Mouse (Mus musculus) kidney, adult 11 months (tissue): ENCODE measurements around the gene Actr10.
A peak's percentile ranks its signal among the peaks of the same experiment; 100 is the strongest.

Experiments
- DNase-seq: peaks from one replicate; pipeline ENCODE4 v3.0.0; 2022

Actr10 gene

DNA sequence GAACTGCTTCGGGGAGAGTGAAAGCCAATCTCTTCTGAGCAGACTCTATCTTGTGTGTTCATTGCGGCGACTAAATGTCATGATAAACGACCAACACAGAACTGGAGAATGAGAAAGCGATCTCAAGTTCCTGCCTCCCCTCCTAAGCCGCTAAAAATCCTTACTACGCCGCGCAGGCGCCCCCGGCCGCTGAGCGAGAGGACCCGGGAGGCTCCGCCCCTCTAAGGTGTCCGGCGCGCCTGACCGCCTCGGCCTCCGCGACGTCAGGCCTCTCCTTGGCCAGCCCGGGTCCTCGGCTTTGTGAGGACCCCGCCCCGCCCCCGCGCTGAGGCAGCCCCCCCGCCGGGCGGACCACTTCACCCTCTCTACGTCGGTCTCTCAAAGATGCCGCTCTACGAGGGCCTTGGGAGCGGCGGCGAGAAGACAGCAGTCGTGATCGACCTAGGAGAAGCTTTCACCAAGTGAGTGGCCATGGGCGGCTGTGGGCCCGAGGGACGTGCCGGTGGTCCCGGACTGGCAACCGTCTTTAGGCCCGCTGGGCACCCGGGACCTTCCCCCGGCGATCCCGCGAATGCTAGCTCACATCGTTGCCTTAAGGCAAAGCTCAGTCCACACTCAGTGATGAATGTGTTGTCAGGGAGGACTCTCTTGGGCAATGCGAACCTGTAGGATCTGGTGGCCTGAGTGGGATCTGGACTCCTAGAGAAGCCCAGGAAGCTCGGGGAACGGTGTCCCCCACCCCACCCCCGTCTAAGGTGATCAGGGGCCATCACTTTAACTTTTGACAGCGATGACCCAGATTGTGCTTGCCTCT, at the start of gene Actr10:
Actr10 (plus strand) TSS at position 287 of the 814 bp plus-strand sequence.
- DNase-seq = peak; percentile 86

DNA sequence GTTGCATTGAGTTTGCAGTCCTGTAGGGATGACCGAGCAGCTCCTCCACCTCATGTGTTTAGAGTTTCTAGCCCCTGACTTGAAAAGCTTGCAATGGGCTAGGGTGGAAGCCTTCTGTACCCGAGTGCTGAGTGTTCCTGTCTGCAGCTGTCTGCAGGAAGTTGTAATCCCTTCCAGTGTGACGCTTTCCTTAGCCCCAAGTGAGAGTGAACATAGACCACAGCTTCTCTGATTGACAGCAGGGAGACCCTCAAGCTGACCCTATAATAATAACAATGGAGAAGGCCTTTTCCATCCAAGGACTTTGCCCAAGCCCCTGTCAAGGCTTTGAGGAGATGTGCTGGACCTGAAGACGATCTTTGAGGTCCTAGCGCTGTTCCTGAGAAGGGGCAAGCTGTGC, 47.3 kb upstream of the Actr10 start:
- DNase-seq = no peak

DNA sequence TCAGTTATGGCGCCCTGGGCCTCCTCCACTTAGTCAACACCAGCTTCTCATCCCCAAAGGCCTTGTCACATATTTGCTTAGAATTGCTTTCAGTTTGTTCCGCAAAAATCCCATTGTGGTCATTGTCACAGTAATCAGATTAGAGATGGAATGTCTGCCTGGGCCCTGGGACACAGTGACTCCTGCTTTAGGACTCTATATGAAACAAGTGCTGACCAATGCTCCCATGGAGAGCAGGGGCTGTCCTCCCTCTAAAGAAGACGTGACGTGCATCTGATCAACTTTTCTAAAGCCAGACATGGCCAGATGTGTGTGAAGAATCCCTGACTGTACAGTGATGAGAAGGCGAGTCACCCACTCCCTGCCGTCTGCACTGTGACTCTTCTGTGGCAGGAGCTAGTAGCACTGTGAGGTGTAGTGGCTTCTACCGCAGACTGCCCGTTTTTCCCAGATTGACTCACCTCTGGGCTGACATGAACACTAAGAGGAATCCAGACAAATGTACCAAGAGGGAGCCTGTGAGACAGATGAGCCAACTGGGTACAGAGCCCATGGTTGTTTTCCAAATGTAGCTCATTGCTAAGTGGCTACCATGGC, 46.7 kb upstream of the Actr10 start:
- DNase-seq = no peak

DNA sequence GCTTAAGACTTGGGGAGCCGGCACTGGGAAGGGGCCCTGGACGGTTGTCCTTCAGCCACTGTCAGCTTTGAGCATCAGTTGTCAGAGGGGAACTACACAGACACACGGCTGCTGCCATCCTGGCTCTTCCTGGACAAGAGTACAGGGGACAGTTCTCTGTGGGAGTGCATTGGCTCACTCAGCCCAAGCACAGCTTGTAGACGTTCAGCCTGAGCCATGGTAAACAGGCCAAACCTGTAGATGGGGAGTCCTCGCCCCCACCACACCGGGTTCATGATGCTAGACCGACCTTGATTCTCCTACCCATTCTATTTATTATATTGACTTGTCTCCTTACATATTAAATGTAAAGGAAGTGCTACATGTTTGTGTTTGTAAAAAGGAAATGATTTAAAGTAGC, 42.4 kb upstream of the Actr10 start:
- no peak for DNase-seq

DNA sequence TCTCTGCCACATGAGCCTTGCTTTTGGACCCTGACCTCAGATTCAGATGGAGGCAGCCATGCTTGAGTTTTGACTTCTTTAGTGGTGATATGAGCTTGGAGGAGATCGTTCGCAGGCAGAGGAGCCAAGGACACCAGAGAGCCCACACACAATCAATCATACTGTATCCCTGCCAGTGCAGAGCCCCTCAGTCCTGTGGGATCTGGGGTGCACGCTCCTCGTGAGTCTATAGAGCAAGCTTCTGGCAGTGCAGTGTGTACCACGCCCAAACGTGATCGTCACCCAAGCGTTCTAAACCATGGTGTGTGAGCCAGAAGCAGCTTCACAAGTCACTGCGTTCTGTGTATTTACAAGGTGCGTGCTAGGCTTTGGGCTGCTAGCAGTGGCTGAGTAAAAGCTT, 41.6 kb upstream of the Actr10 start:
- DNase-seq = no peak

DNA sequence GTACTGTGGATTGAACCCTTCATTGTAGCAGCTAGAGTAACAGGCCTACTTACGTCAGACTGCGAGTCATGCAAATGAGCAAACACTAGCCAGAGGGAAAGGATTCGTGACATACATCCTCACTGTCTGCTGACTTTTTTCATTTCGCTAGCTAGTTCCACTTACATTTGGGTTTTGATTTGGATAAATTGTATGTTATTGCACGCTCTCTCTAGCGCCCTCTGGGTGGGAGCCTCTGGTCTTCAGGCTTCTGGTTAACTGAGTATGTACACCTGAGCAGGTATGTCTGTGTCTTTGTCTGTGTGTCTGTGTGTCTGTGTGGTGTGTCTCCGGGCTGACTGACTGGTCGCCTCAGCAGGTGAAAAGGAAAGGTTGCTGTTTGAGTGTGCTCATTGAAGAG, 40.2 kb upstream of the Actr10 start:
- no peak for DNase-seq

DNA sequence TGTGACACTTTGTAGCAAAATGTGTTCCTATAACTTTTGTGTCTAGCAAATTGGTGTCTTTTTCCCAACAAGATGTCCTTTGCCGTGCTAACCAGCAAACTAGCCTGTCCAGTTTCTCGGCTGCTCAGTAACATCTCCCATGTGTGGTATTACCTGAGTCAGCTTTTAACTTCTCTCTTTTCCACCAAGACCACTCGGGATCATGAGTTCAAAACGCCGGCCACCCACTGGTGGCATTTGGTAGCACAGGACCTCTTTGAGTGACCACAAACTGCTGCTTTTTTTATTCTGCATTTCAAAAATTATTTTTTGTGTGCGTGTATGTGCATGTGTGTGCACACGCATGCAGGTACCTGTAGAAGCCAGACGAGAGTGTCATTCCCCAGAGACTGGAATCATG, 39.2 kb upstream of the Actr10 start:
- DNase-seq = no peak

DNA sequence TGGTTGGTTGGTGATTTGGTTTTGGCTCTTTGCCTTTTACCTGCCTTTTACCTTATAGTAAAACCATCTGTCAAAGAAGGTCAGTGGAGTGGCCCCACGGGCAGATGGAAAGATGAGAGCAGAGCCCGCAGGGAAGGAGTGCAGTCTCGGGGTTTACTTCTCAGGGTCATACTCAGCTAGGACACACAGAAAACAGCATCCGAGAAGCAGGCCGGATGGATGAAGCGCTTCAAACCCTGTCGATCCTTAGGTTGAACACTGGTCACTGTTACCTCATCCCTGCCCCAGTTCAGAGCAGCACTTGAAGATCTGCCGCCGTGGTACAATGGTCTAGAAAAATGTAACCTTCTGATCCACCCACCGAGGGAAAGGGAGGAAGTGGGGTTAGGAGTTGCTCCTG, 33.2 kb upstream of the Actr10 start:
- DNase-seq = no peak

DNA sequence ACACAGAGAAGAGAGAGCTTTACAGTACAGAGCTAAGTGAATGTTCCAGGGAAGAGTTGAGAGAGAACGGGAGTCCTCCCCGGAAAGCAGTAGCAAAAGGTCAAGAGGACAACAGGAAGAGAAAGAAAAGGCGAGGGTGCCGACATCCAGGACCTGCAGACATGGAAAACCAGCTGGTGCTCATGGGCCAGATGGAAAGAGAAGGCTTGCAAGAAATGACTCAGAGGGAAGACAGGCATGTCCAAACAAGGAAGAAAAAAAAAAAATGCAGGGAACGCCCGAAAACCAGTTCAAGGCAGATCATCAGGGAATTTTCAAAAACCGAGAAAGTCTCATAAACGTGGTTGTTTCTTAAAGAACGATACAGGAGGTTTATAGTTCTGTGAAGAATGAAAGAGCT, 30.8 kb upstream of the Actr10 start:
- DNase-seq = no peak

DNA sequence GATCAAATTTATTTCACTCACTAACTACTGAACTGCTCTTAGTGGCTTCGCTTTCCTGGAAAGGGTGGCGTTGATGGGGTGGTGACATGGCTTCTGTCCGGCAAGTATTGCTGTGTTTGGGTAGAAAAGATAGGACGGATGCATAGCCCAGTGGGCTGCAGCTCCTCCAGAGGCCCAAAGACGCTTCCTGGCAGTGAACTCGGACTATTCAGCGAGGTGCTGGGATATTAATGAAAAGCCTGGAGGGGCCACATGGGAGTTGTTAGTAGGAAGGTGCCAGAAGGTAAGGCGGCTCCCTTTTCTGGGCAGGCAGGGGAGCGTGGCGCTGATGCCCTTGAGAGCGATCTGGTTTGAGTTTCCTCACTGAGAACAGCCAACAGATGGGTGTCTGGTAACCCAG, 30.0 kb upstream of the Actr10 start:
- DNase-seq = no peak

DNA sequence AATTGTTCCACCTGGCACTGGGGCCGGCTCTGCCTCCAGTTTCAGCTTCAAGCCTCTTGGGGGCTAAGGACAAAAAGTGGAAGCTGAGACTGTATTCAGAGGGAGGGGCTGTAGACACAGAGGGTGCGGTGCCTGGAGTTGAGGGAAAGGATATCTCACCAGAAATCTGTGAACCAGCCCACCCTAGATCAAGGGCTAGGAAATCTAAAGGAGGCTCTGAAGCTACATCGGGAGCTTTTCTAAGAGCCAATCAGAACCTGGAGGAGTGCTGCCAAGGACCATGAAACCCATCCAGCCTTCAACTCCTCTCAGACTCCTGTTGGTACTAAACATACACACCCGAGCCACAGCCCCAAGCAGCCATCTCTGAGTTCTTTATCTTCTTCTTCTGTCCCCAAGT, 29.6 kb upstream of the Actr10 start:
- no peak for DNase-seq

DNA sequence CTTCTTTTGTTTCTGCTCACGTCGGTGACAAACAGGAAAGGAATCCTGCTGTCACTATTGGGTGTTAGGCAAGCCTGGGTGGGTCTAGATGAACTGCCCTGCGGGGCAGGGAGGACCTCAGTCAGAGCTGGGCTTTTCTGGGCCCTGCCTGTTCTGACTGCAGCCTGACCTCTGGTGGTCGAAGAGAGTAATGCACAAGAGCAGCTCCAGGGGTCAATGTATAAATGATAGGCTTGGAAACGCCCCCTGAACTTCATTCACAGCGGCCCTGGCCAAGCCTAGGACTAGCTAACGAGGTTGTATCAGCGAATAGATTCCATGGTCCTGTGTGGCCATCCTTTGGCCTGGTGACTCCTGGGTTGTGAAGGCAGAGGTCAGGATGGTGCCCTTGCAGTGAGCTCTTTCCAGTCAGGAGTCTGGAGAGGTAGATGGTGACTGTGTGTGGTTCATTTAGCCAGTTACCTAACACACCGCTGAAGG, 27.4 kb upstream of the Actr10 start:
- peak; percentile 64 for DNase-seq

DNA sequence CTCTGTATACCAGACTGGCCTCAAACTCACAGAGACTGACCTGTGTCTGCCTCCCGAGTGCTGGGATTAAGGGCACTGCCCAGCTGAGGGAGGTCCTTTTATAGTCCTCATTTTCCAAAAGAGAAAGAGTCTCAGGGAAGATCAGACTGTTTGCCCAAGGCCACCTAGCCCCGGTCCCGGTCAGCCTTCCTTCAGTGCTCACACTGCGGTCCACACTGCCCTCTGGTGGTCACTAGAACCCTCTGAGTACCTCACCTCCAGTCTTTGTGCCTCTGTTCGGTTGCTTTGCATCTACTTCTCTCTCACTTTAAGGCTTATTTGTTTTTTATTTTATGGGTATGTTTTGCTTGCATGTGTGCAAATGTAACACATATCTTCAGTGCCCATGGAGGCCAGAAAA, 26.6 kb upstream of the Actr10 start:
- DNase-seq = peak; percentile 44

DNA sequence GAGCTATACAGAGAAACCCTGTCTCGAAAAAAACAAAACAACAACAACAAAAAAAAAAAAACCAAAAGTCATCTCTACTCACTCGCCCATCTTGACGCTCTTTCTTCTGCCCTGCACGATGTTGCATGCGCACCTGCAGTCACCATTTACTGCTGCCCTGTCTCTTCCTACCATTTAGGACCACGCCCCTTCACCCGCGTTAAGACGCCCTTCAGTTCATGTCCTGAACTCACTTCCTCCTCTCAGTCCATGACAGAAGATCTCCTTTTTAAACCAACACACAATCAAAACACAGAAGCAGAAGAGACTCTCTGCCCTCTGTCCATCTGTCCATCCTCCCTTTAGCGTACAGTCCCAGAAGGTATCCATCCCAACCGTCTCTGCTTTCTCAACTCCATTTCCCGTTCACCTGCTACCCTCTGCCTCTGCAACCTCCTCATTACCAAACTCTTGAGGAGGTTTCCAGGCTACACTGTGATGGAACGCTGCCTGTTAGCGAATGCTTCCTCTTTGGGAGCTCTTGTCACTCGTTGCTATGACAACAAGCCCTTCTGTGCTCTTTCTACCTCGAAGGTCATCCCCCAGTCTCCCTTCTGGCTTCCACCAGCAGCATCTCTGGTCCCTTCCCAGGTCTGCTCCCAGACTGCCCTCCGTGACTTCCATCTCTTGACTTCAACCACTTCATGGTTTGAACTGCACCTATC, 25.8 kb upstream of the Actr10 start:
- no peak for DNase-seq

DNA sequence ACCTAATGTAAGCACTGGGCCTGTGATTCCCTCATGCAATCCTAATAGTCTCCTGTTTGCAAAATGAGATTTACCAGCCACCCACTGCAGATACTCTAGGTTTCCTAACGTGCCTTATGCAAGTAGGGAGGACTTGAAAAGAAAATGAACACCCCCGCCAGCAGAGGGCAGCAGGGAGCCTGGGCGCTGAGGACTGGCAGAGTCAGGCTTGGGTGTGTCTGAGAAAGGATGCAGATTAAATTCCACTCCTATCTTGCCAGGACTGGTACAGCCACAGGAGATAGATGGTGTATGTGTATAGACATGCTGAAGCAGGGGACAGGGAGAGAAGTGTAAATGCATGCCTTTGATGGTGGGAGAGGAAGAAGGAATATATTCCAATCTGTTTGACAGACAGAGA, 24.2 kb upstream of the Actr10 start:
- DNase-seq = peak; percentile 52

DNA sequence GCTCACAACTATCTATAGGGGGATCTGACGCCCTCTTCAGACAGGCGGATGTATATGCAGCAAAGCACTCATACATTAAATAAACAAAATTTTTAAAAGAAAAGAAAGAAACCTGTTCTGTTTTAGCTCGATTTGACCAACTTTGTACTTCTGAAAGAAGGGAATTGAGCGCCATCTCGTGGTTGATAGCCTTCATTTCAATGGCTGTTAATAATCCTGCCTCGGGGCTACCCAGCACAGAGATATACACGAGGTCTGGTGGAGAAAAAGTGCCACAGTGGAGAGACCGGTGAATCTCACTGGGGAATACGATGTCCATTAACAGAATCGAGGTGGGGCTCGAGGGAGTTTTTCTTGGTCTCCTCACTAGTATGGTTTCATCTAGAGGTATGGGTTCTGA, 23.3 kb upstream of the Actr10 start:
- no peak for DNase-seq

DNA sequence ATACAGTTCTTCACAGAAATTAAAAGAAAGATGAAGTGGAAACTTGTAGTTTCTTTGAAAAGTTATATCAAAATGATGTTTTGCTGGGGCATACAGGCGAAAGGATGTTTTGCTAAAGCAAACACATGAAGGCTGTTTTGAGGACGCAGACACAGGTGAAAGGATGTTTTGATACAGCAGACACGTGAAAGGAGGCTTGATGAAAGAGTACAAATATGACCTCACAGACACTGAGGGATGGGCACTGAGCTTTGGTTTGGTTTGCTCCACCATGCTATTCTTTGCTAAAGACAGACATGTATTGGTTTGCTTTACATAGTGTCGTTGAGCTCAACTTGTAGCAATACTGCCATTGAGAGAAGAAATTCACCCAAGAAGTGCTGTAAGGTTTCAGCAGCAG, 7.9 kb upstream of the Actr10 start:
- no peak for DNase-seq

DNA sequence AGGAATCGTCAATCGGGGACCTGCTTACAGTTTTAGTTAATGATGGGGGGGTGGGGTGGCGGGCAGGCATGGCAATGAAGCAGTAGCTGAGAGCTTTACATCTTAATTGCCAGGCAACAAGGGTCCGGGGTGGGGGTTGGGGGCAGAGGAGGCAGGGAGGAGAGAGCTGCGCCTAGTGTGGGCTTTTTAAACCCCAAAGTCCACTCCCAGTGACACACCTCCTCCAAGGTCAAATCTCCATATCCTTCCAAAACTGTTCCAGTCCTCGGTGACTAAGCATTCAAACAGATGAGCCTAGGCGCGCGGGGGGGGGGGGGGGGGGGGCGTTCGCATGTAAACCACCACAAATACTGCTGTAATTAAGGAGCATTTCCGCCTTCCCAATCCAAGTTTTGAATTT, 507 bp upstream of the Actr10 start:
- no peak for DNase-seq

DNA sequence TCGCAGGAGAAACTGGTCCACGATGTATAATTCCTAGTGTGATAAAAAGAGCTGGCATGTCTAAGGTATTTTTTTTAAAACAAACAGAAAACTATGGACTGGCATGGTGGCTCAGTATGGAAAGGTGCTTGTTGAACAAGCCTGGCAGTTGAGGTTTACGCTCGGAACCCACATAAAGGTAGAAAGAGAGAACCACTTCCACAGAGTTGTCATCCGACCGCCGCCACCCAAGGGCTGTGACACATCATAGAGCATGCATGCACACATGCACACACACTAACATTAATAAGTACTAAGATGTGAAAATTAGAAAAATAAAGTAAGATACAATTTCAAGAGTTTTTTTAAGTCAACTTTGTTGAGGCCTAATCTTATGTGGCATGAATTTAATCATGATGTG, 3.1 kb downstream of the Actr10 start:
- DNase-seq = no peak

DNA sequence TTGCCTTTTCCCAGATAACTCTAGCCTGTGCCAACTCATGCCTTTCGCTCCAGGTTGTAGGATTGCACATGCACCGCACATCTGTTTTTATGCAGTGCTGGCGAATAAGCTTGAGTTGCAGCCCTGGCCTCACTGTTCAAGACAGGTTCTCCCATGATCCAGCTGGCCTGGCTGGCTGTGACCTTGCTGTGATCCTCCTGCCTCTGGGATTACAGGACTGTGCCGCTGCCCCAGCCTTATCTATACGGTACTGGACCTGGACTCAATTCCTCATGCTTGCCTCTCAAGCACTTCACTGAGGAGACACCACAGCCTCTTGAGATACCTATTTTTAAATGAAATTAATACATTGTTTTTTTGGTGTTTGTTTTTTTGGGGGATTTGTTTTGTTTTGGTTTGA, 6.5 kb downstream of the Actr10 start:
- DNase-seq = no peak

DNA sequence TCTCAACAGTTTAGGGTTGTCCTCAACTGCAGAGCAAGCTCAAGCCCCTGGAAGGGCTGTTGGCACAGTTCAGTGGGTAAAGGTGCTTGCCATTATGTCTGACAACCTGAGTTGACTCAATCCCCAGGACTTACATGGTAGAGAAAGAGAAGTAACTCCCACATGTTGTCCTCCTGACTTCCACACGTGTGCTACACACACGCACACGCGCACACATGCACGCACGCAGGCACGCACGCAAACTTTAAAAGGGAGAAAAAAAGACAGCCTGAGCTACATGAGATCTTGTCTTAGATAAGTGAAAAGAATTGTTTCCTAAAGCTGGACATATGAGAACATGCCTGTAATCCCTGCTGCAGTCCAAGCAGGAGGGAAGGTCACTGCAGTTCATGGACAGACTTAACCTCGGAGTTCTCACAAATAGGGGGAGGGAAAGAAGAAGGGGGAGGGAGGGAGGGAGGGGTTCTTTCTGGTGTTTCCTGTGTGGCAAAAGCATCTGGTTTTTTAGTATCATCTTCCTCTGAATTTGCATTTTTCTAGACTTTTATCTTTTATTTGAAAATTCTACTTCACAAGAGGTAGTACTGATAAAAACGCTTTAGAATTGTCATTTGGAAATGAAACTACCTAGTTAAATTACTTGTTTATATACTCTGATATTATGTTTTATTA, 9.1 kb downstream of the Actr10 start:
- no peak for DNase-seq

DNA sequence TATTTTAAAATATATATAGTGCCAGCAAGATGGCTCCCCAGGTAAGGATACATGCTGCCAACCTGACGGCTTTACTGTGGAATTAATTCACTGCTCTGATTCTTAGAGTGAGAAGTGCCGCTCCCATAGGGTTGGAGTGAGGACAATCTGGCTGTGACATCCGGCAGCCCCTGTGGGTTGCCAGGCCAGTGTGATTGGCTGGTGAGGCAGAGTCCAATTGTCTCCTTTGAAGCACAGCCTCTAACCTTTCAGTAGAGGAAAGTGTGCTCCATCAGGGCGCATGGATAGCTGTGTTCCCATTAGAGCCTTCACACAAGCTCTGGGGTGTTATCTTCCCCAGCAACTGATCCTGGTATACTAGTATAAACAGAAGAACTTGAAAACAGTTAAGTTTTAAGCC, 21.0 kb downstream of the Actr10 start:
- DNase-seq = no peak

DNA sequence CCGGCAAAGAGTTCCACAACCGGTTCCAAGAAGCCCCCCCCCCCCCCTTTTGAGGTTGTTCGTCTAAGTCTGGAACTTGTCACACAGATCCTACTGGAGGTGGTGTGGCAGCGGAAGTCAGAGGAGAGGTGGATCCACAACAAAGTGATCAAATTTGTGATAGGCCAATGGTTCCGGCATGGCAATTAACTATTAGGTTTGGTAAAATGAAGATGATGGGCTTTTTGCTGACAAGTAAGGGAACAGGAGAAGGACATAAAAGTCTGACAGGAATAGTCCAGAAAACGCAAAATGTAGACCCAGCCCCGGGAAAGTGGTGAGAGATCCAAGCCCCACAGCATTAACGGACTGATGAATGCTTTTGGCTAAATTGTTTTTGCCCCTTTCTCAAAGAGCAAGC, 29.9 kb downstream of the Actr10 start:
- DNase-seq = no peak
